Mouse (Mus musculus) liver, postnatal 0 days (tissue): ENCODE data around the gene Sar1b.

Experiments
- CTCF ChIP-seq: sonication (generic); IDR thresholded peaks from 2 replicates; pipeline ENCODE4 v1.5.1; 2016; ENCODE audit warnings: antibody characterized with exemption, low read depth
- EP300 ChIP-seq: IDR thresholded peaks from 2 replicates; pipeline ENCODE4 v1.6.1; 2016; ENCODE audit warnings: antibody characterized with exemption, low read depth, mild to moderate bottlenecking

GRCm38 (mm10) chr11:51780773-51781267 lies 17.3 kb downstream of the Sar1b start:
- TF ChIP-seq CTCF = no peak
- no peak for TF ChIP-seq EP300
